Mouse (Mus musculus) A20 (cell line): ENCODE results near the gene Lamtor2.
"Not testable (repeated sequence)": the region's sequence is repeated elsewhere in the genome, so short reads cannot be mapped to it uniquely, and the experiment has no call there.

Experiments used
- DNase-seq: peaks from one replicate; pipeline ENCODE4 v3.0.0-alpha.2; 2011; ENCODE audit warnings: low read depth, low spot score

Lamtor2 gene

GRCm38 (mm10) chr3:88552676-88553524, at the start of gene Lamtor2:
Gene Lamtor2, minus strand, starts transcription at chr3:88553074.
- peak; percentile 98 for DNase-seq

- DNase-seq = no peak
Measured at GRCm38 (mm10) chr3:88602466-88602865, 49.6 kb upstream of the Lamtor2 start.

- DNase-seq = not testable (repeated sequence)
Measured at GRCm38 (mm10) chr3:88596547-88596946, 43.7 kb upstream of the Lamtor2 start.

DNA sequence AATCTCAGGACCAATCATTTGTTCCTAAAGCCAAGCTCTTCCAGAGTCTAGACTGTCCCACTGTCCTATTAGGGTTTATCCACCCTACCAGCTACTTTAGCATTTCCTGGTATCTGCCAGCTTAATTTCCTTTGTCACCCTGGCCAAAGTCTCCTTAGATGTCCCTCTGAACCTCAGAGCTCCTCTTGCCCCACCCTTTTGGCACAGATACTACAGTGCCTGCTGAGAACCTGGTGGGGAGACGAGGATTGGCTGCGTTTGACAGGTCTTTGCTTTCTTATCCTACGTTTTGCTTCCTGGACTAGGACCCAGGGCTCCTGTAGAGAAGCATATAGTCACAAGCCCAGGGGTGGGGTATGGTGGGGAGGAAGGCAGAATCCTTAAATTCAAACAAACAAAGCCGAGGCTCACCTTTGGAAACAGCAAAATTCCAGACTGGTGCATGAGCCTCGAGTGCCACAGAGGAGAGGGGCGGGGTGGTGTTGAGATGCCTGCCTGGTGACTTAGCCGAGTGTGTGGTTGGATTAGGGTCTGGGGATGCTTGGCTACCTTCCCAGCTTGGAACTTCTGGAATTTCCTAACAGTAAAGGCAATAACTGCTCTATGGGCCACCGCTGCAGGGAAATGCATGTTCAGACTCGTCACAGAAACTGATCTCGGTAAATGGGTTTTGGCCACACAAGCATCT, 41.2 kb upstream of the Lamtor2 start:
- DNase-seq = no peak

GRCm38 (mm10) chr3:88592942-88593576, 40.2 kb upstream of the Lamtor2 start:
- peak; percentile 88 for DNase-seq

DNA sequence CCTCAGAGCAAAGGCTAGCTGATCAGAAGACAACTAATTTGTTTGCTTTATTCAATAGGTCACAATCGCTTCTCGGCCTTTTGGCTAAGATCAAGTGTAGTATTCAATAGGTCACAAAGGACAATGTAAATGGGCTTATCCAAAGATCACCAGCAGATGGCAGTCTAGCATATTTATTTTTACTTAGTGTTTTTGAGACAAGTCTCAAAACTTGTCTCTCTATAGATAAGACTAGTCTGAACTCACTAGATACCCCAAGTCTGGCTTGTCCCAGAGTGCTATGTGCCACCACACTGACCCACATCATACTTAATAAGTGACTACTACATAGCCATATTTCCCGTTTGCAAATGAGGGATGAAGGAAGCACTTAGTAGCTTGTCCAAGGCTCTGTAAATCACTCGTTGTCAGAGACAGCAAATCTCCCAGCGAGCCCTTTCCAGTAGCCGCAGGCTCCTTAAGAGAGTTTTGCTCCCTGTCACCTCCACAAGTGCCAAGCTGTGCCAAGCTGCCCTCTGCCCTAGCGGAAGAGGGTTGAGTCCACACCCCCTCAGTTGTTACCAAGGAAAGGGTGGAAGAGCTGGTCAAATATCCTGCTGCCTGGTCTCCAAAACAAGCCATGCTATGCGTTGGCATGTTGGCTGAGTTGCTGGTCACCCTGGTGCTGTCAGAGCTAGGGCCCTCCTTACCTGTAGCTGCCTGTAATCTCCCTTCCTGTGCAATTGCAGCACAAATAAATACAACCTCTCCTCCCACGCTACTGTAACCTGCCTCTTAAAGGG, 39.3 kb upstream of the Lamtor2 start:
- peak; percentile 83 for DNase-seq

DNA sequence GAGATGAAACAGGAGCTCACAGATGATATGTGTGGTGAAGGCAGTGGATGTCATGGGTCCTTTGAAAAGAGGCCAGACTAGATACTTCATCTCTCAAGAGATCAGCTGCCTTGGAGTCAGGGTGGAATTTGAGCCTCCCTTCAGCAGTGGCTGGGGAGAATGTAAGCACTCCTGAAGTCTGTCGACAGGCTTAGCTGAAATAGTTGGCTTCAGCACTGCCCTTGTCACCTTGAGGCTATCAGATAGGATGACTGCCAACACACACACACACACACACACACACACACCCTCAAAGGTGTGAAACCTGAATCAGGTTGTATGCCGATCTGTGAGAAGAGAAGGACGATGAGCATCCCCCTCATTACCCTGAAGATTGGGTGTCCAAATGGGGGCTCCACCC, 38.2 kb upstream of the Lamtor2 start:
- no peak for DNase-seq

GRCm38 (mm10) chr3:88590246-88590645, 37.4 kb upstream of the Lamtor2 start:
- DNase-seq = no peak

GRCm38 (mm10) chr3:88586640-88587039, 33.8 kb upstream of the Lamtor2 start:
- no peak for DNase-seq

GRCm38 (mm10) chr3:88585769-88586168, 32.9 kb upstream of the Lamtor2 start:
- no peak for DNase-seq

- peak; percentile 90 for DNase-seq
Measured at GRCm38 (mm10) chr3:88579454-88580117, 26.7 kb upstream of the Lamtor2 start.

DNA sequence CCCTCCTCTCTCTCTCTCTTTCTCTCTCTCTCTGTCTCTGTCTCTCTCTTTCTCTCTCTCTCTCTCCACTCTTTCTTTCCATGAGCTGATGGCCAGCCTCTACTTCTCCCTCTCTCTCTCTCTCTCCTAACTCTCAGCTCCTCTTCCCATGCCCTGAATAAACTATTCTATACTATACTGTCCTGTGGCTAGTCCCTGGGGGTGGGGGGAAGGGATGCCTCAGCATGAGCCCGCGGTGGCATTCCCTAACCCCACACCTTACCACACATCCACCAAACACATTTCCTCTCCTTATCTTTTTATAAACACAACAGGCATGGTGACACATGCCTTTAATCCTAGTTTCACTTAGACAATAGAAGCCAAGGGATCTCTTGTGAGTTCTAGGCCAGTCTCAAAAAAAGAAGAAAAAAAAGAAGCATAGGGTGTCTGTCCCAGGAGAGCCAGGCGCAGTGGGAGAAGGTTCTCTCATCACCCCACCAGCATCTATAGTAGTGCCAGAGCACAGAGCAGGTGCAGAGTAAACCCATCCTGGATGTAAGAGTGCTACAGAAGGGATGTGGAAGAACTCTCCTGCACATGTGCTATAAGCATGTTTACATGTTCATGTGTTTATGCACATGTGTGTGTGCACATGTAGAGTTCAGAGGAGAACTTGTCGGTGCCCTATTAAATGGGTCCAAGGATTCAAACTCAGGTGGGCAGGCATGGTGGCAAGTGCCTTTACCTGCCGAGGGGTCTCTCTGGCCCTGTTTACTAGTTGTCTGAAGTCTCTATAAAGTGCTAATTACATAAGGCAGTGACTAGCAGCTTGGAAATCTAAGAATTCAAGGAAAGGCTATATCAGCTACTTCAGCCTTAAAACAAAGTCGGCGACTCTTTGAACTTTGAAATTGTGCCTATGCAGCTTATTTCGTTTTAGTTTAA, 25.9 kb upstream of the Lamtor2 start:
- no peak for DNase-seq

- DNase-seq = not testable (repeated sequence)
Measured at GRCm38 (mm10) chr3:88577846-88578245, 25.0 kb upstream of the Lamtor2 start.

GRCm38 (mm10) chr3:88575540-88575939, 22.7 kb upstream of the Lamtor2 start, which contains the start of gene Ssr2:
Gene Ssr2, plus strand, starts transcription at chr3:88575876.
- no peak for DNase-seq

- no peak for DNase-seq
Measured at GRCm38 (mm10) chr3:88573810-88574209, 20.9 kb upstream of the Lamtor2 start.

- no peak for DNase-seq
Measured at GRCm38 (mm10) chr3:88572835-88573234, 20.0 kb upstream of the Lamtor2 start.

DNA sequence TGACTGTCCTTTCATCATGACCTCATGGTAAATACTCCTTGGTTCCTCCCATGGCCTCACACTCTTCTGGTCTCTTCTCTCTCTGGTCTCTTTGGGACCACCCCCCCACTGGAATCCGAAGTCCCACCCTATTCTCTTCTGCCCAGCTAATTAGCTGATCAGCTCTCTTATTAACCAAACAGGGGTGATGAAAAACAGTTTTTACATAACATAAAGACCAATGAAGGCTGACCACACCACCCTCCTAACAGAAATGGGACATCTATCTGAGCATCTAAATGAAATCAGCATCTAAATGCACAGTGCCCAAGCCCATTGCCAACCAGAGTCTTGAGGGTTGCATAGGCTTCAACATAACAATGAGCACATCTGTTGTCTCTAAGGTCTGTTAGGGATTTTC, 19.0 kb upstream of the Lamtor2 start:
- DNase-seq = no peak

GRCm38 (mm10) chr3:88570341-88570740, 17.5 kb upstream of the Lamtor2 start:
- no peak for DNase-seq

GRCm38 (mm10) chr3:88569694-88570093, 16.8 kb upstream of the Lamtor2 start:
- DNase-seq = no peak

- DNase-seq = no peak
Measured at GRCm38 (mm10) chr3:88569093-88569492, 16.2 kb upstream of the Lamtor2 start.
